Mouse (Mus musculus) C2C12 (cell line): Measurements from ENCODE around the gene Gm7138. TPM values are rescaled to one million over a fixed set of nuclear protein-coding genes. Genes with fewer than 3 reads are reported as not detected.
"Not testable (repeated sequence)": the region's sequence is repeated elsewhere in the genome, so short reads cannot be mapped to it uniquely, and the experiment has no call there.

Experiments used
- H3K27me3 ChIP-seq: one replicate; pipeline ENCODE4 v1.6.1; 2011; ENCODE audit not compliant: control insufficient read depth, insufficient read depth, insufficient read length
- H3K36me3 ChIP-seq: one replicate; pipeline ENCODE4 v1.6.1; 2011; ENCODE audit not compliant: control insufficient read depth, insufficient read depth
- H3K4me3 ChIP-seq: one replicate; pipeline ENCODE4 v1.5.1; 2011; ENCODE audit warnings: mild to moderate bottlenecking, control low read depth; ENCODE audit not compliant: poor library complexity, insufficient read depth, severe bottlenecking
- H3K79me2 ChIP-seq: one replicate; pipeline ENCODE4 v1.6.1; 2011; ENCODE audit not compliant: control insufficient read depth, insufficient read depth
- H3K79me3 ChIP-seq: one replicate; pipeline ENCODE4 v1.6.1; 2011; ENCODE audit warnings: low read depth, control low read depth
- H3ac ChIP-seq: one replicate; pipeline ENCODE3; 2011; ENCODE audit warnings: low read depth; ENCODE audit not compliant: control insufficient read depth, insufficient read length
- CEBPB ChIP-seq: IDR thresholded peaks from one replicate; pipeline ENCODE4 v1.6.1; 2011; ENCODE audit warnings: low read depth, mild to moderate bottlenecking, control low read depth, moderate library complexity
- CTCF ChIP-seq: IDR thresholded peaks from one replicate; pipeline ENCODE4 v1.5.1; 2011; ENCODE audit not compliant: control insufficient read depth, insufficient read depth, insufficient read length
- FOSL1 ChIP-seq: IDR thresholded peaks from one replicate; pipeline ENCODE4 v1.8.0; 2011; ENCODE audit warnings: mild to moderate bottlenecking, low read length; ENCODE audit not compliant: poor library complexity, insufficient read depth, severe bottlenecking
- MAX ChIP-seq: IDR thresholded peaks from one replicate; pipeline ENCODE4 v1.6.1; 2011; ENCODE audit warnings: mild to moderate bottlenecking, control low read depth
- MYOD1 ChIP-seq: IDR thresholded peaks from one replicate; pipeline ENCODE4 v1.6.1; 2011; ENCODE audit warnings: low read depth; ENCODE audit not compliant: control insufficient read depth, insufficient read length
- MYOG ChIP-seq: IDR thresholded peaks from one replicate; pipeline ENCODE4 v1.6.1; 2011; ENCODE audit not compliant: control insufficient read depth, insufficient read length; ENCODE audit errors: extremely low read depth
- USF1 ChIP-seq: IDR thresholded peaks from one replicate; pipeline ENCODE4 v1.6.1; 2011; ENCODE audit warnings: low read depth, mild to moderate bottlenecking, control low read depth, moderate library complexity
- polyA plus RNA-seq: library from polyadenylated mRNA; unstranded; fragments of >200 nt; fragmentation: generic; extraction: Trizol; gene quantifications from one replicate; pipeline ENCODE4 v1.2.1, GENCODE M21; 2012; ENCODE audit warnings: missing spikeins

Gene Gm7138
- polyA plus RNA-seq, 1 experiment = not detected

DNA sequence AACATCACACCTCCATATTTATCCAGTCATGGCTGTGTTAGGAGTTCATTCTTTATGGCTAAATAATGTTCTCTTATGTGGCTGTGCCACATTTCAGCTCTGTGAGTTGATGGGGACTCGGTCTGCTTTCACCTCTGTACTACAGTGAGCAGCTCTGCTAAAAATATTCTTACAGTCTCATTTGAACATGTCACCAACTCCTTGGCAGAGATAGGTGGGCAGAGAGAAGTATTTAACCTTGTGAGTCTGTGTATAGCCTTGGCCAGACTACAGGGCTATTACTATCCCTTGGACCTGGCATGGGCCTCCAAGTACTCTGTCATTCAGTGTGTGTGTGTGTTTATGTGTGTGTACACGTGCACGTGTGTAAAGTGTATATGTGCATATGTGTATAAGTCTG is 4.6 kb downstream of the Gm7138 start:
- not testable (repeated sequence) for H3K27me3 ChIP-seq, H3K36me3 ChIP-seq, H3K79me3 ChIP-seq, H3K4me3 ChIP-seq, H3K79me2 ChIP-seq, H3ac ChIP-seq

DNA sequence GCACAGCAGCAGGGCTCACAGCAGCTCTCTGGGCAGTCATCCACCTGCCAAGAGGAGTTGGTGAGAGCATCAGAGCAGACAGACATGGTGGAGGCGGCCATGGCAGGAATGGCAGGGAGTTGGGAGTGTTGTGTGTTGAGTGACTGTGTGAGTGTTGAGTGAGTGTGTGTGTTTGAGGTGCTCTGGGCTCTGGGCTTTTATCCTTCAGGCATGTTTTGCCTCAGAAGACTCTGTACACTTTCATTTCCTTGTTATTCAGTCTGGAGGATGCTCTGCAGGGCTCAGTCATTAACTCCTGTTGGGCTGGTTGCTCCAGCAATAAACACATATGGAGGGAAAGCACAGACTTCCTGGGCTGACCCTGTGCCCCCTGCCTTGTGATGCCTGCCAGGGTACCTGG is 5.5 kb downstream of the Gm7138 start, which contains the start of gene Gm3238:
TSS of gene Gm3238 (minus strand) at position 101 of the 400 bp plus-strand sequence.
- not testable (repeated sequence) for H3K27me3 ChIP-seq, H3K79me3 ChIP-seq, H3K36me3 ChIP-seq, H3K79me2 ChIP-seq, H3K4me3 ChIP-seq, H3ac ChIP-seq

DNA sequence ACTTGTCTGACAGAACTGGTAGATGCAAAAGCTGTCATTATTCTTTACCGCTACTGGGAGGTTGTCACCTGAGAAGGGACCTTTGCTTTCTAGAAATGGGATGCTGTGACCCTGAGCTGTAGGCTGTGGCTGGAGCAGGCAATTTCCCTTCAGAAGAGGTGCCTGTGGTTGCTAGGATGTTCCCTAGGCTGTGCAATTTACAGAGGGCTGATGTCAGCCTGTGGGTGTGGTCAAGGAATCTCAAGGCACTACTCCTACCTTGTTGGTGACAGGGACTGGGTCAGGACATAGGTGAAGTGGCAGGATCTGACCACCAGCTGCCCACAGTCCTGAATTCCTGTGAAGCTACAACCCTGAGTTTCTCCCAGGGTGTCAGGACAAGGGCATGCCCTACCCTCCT is 7.0 kb downstream of the Gm7138 start:
- TF ChIP-seq USF1 (no peak), MYOD1 (no peak), CEBPB (no peak)
- Histone ChIP-seq H3K79me2 (no peaks in the 10 kb centered on the region), H3K36me3 (no peaks in the 10 kb centered on the region), H3ac (no peak overlapping the region), H3K4me3 (no peak overlapping the region), H3K79me3 (no peaks in the 10 kb centered on the region), H3K27me3 (no peaks in the 10 kb centered on the region)

DNA sequence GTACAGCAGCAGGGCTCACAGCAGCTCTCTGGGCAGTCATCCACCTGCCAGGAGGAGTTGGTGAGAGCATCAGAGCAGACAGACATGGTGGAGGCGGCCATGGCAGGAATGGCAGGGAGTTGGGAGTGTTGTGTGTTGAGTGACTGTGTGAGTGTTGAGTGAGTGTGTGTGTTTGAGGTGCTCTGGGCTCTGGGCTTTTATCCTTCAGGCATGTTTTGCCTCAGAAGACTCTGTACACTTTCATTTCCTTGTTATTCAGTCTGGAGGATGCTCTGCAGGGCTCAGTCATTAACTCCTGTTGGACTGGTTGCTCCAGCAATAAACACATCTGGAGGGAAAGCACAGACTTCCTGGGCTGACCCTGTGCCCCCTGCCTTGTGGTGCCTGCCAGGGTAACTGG is 17.2 kb downstream of the Gm7138 start, which contains the start of gene Gm3233:
TSS of gene Gm3233 (minus strand) at position 101 of the 400 bp plus-strand sequence.
- not testable (repeated sequence) for H3K79me3 ChIP-seq, H3K27me3 ChIP-seq, H3K4me3 ChIP-seq, H3K36me3 ChIP-seq, H3K79me2 ChIP-seq, H3ac ChIP-seq

DNA sequence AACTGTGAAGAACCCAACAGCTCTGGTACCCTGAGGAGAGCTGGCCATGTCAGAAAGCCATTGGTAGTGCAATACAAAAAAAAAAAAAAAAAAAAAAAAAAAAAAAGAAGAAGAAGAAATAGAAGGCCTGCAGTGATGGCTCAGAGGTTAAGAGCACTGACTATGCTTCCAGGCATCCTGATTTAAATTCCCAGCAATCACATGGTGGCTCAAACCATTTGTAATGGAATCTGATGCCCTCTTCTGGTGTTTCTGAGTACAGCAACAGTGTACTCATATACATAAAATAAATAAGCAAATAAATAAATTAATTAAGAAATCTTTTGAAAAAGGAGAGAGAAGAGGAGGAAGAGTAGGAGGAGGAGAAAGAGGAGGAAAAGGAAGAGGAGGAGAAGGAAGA is 23.3 kb downstream of the Gm7138 start:
- TF ChIP-seq CEBPB (no peak), MYOG (no peak), USF1 (no peak), CTCF (no peak), MYOD1 (no peak), FOSL1 (no peak), MAX (no peak)
- Histone ChIP-seq H3ac (no peak overlapping the region), H3K4me3 (no peak overlapping the region), H3K79me2 (no peaks in the 10 kb centered on the region), H3K36me3 (no peaks in the 10 kb centered on the region), H3K79me3 (no peaks in the 10 kb centered on the region), H3K27me3 (no peaks in the 10 kb centered on the region)

DNA sequence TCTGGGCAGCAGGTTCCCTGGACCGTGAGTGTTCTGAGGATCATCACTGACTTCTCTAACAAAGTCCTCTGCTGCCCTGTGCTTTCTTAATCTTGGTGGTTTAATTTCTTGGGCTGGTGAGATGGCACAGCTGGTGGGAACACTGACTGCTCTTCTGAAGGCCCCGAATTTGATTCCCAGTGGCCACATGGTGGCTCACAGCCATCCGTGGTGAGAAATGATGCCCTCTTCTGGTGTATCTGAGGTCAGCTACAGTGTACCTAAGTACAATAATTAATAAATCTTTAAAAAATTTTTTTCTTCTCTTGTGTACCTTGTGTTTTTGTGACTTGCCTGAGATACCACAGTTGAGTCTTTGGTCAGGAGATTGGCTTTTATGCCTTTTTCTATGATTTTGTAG is 24.4 kb downstream of the Gm7138 start:
- H3K79me3 ChIP-seq, H3K27me3 ChIP-seq, H3K79me2 ChIP-seq, H3ac ChIP-seq, H3K4me3 ChIP-seq, H3K36me3 ChIP-seq: not testable (repeated sequence)

DNA sequence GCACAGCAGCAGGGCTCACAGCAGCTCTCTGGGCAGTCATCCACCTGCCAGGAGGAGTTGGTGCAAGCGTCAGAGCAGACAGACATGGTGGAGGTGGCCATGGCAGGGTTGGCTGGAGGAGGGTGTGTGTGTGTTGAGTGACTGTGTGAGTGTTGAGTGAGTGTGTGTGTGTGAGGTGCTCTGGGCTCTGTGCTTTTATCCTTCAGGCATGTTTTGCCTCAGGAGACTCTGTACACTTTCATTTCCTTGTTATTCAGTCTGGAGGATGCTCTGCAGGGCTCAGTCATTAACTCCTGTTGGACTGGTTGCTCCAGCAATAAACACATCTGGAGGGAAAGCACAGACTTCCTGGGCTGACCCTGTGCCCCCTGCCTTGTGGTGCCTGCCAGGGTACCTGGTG is 25.5 kb downstream of the Gm7138 start, which contains the start of gene Gm9736:
TSS of gene Gm9736 (minus strand) at position 101 of the 400 bp plus-strand sequence.
- H3K79me3 ChIP-seq, H3K4me3 ChIP-seq, H3K36me3 ChIP-seq, H3K27me3 ChIP-seq, H3ac ChIP-seq, H3K79me2 ChIP-seq: not testable (repeated sequence)

DNA sequence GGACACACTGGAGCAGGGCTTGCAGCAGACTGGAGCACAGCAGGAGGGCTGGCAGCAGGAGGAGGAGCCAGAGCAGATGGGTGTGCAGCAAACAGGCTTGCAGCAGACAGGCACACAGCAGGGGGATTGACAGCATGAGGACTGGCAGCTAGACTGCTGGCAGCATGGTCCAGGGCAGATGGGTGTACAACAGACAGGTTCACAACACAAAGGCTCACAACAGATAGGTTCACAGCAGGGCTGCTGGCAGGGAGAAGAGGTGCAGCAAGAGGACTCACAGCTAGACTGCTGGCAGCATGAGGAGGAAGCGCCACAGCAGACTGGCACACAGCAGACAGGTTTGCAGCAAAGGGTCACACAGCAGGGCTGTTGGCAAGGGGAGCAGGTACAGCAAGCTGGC is 26.1 kb downstream of the Gm7138 start:
- not testable (repeated sequence) for H3K79me3 ChIP-seq, H3K79me2 ChIP-seq, H3K27me3 ChIP-seq, H3K4me3 ChIP-seq, H3K36me3 ChIP-seq, H3ac ChIP-seq

DNA sequence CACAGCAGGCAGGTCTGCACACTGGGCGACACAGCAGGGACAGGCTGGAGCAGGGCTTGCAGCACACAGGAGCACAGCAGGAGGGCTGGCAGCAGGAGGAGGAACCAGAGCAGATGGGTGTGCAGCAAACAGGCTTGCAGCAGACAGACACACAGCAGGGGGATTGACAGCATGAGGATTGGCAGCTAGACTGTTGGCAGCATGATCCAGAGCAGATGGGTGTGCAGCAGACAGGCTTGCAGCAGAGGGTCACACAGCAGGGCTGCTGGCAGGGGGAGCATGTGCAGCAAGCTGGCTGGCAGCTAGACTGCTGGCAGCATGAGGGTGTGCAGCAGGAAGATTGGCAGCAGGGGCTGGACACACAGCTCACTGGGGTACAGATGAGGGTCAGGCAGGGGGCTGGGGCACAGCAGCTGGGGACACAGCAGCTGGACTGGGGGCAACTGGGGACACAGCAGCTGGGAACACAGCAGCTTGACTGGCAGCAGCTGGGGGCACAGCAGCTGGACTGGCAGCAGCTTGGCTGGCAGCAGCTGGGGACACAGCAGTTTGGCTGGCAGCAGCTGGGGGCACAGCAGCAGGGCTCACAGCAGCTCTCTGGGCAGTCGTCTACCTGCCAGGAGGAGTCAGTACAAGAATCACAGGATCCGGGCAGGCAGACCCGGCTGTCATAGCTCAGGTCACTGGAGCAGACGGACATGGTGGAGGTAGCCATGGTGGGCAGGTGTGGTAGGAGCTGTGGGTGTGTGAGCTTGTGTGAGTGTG is 34.6 kb downstream of the Gm7138 start, which contains the start of gene Gm18596:
TSS of gene Gm18596 (minus strand) at position 715 of the 765 bp plus-strand sequence.
- not testable (repeated sequence) for H3K36me3 ChIP-seq, H3K79me3 ChIP-seq, H3K4me3 ChIP-seq, H3ac ChIP-seq, H3K79me2 ChIP-seq
- peaks cover 25% of the 10 kb centered on the region for H3K27me3 ChIP-seq
